Mouse (Mus musculus): ENCODE results near the gene Nrgn.

DNA sequence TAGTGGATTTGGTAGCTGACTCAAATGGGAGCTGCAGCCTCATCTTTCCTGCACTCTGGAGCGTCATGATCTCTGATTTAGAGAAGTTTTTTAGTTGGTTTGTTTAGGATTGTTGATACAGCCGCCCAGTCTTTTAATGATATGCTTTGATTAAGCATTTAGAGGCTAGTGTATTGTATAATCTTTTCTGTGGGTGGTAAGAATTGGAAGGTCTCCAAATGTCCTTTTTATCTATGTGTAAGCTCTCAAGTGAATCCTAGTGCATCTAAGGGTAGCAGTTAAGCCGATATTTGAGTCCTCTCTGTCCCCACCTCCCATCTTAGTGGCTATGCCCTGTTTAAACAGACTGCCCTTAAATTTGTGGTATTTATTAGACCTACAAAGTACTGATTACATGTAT is 38.2 kb downstream of the Nrgn start:
- TF ChIP-seq POLR2A (IDR thresholded peaks at IDR 0.05; ENCODE audit: low read depth, low read length) (no peak), CTCF (IDR thresholded peaks at IDR 0.05; ENCODE audit: extremely low read depth, insufficient read depth, insufficient read length, insufficient replicate concordance) (no peak)

Measured in spleen, adult 2 months (tissue).